Mouse (Mus musculus): ENCODE results near the gene Slc16a4. TPM values are rescaled to one million over a fixed set of nuclear protein-coding genes. Genes with fewer than 3 reads are reported as not detected.
A peak's percentile ranks its signal among the peaks of the same experiment; 100 is the strongest.

Gene Slc16a4
- total and polyA plus RNA-seq, 3 experiments, result 0.04 to 0.65 TPM; not detected in 1

GRCm38 (mm10) chr3:107276626-107277025 lies 14.4 kb upstream of the Slc16a4 start (continued):
- TF ChIP-seq MAFK (IDR thresholded peaks at IDR 0.05; ENCODE audit: borderline replicate concordance, low read depth, low read length), result no peak

- DNase-seq (ENCODE audit: low read depth, low spot score), result peak; percentile 93
- peak within 1 kb of the TSS; percentile 63 for H3K9ac ChIP-seq (ENCODE audit: control insufficient read depth, low read depth, low read length, poor library complexity, severe bottlenecking)
- TF ChIP-seq CHD1 (IDR thresholded peaks at IDR 0.05; ENCODE audit: low read depth, low read length), result no peak
- TF ChIP-seq JUND (IDR thresholded peaks at IDR 0.05; ENCODE audit: low read depth, low read length), result no peak
- no peak for TF ChIP-seq MYC (IDR thresholded peaks at IDR 0.05; ENCODE audit: low read depth, low read length)
- TF ChIP-seq MEF2A (IDR thresholded peaks at IDR 0.05; ENCODE audit: extremely low read depth, insufficient replicate concordance, low read depth, low read length, poor library complexity, severe bottlenecking), result no peak
- no peak for TF ChIP-seq GATA1 (IDR thresholded peaks at IDR 0.05; ENCODE audit: low read depth, low read length)
- no peak for TF ChIP-seq ETS1 (IDR thresholded peaks at IDR 0.05; ENCODE audit: low read depth, low read length)
- TF ChIP-seq RCOR1 (IDR thresholded peaks at IDR 0.05; ENCODE audit: low read depth, low read length), result no peak
- TF ChIP-seq ZKSCAN1 (IDR thresholded peaks at IDR 0.05; ENCODE audit: low read depth, low read length), result no peak
- no peak for TF ChIP-seq CHD2 (IDR thresholded peaks at IDR 0.05; ENCODE audit: low read length)
- TF ChIP-seq EP300 (IDR thresholded peaks at IDR 0.05; ENCODE audit: low read depth in 1 of 2, low read length in 2 of 2), result no peak
- peak; percentile 95 for TF ChIP-seq SIN3A (IDR thresholded peaks at IDR 0.05; ENCODE audit: low read length)
- peak; percentile 71 to 85; a peak in 3 of 4 replicates for TF ChIP-seq USF2 (IDR thresholded peaks at IDR 0.05; ENCODE audit: borderline replicate concordance in 1 of 2, insufficient read depth in 1 of 2, low read depth in 1 of 2, low read length in 2 of 2)
- TF ChIP-seq NELFE (IDR thresholded peaks at IDR 0.05; ENCODE audit: low read depth, low read length), result peak; percentile 58
- TF ChIP-seq SMC3 (IDR thresholded peaks at IDR 0.05; ENCODE audit: low read depth, low read length), result no peak
- peak; percentile 59; the same call in 1 of the 2 replicates for TF ChIP-seq KAT2A (conservative IDR thresholded peaks at IDR 0.05; ENCODE audit: low read depth, low read length)
- TF ChIP-seq MXI1 (IDR thresholded peaks at IDR 0.05; ENCODE audit: low read depth, low read length), result peak; percentile 77
- TF ChIP-seq ZNF384 (IDR thresholded peaks at IDR 0.05; ENCODE audit: low read depth, low read length), result no peak
- TF ChIP-seq POLR2A (IDR thresholded peaks at IDR 0.05; ENCODE audit: control insufficient read depth in 1 of 2, insufficient read depth in 1 of 2, low read depth in 1 of 2, low read length in 2 of 2, poor library complexity in 1 of 2), result peak; percentile 59 to 69; a peak in 2 of 4 replicates
- TF ChIP-seq ZMIZ1 (IDR thresholded peaks at IDR 0.05; ENCODE audit: low read depth, low read length), result no peak
- peak; percentile 98 for TF ChIP-seq USF1 (IDR thresholded peaks at IDR 0.05; ENCODE audit: low read depth, low read length)
- TF ChIP-seq ELF1 (IDR thresholded peaks at IDR 0.05; ENCODE audit: low read depth, low read length), result peak; percentile 96
- no peak for TF ChIP-seq CTCF (IDR thresholded peaks at IDR 0.05 in 2 of 3, conservative IDR thresholded peaks at IDR 0.05 in 1 of 3; ENCODE audit: control insufficient read depth in 1 of 3, insufficient read depth in 1 of 3, low read depth in 2 of 3, low read length in 3 of 3, poor library complexity in 1 of 3, severe bottlenecking in 1 of 3)
- no peak for TF ChIP-seq UBTF (IDR thresholded peaks at IDR 0.05; ENCODE audit: borderline replicate concordance, insufficient read depth, low read depth, low read length)
- TF ChIP-seq TBP (IDR thresholded peaks at IDR 0.05; ENCODE audit: low read depth, low read length), result peak; percentile 62; the same call in 1 of the 2 replicates
- TF ChIP-seq MYB (IDR thresholded peaks at IDR 0.05; ENCODE audit: low read depth, low read length), result no peak
- TF ChIP-seq MAX (IDR thresholded peaks at IDR 0.05; ENCODE audit: low read length), result peak; percentile 79
- TF ChIP-seq E2F4 (IDR thresholded peaks at IDR 0.05; ENCODE audit: borderline replicate concordance, low read depth, low read length), result no peak; the same call in 1 of the 2 replicates
- TF ChIP-seq MAZ (IDR thresholded peaks at IDR 0.05; ENCODE audit: low read depth, low read length), result no peak
- TF ChIP-seq POLR2AphosphoS5 (IDR thresholded peaks at IDR 0.05; ENCODE audit: borderline replicate concordance, low read depth, low read length), result no peak
- no peak for TF ChIP-seq GABPA (IDR thresholded peaks at IDR 0.05; ENCODE audit: low read depth, low read length)
- TF ChIP-seq BHLHE40 (IDR thresholded peaks at IDR 0.05; ENCODE audit: borderline replicate concordance, low read depth, low read length), result peak; percentile 81
- TF ChIP-seq TCF12 (IDR thresholded peaks at IDR 0.05; ENCODE audit: low read depth, low read length), result no peak
Observed at GRCm38 (mm10) chr3:107278479-107279269, 12.4 kb upstream of the Slc16a4 start, which contains the start of gene Lamtor5. Lamtor5 (plus strand) TSS chr3:107278858.

More at GRCm38 (mm10) chr3:107278479-107279269, 12.4 kb upstream of the Slc16a4 start, which contains the start of gene Lamtor5:
- Histone ChIP-seq H3K27me3 (ENCODE audit: control insufficient read depth in 1 of 2, insufficient read depth in 2 of 2, low read length in 2 of 2) (no peaks in the 10 kb centered on the region), H3K79me2 (ENCODE audit: control insufficient read depth, insufficient read depth, low read length, poor library complexity) (peaks cover 10% of the 10 kb centered on the region), H3K4me3 (ENCODE audit: control insufficient read depth in 1 of 2, insufficient read depth in 1 of 2, low read depth in 2 of 2, low read length in 2 of 2) (peak within 1 kb of the TSS; percentile 66 to 68), H3K9me3 (replicated peaks; ENCODE audit: insufficient read depth, low read length) (no peaks in the 10 kb centered on the region), H3K4me1 (ENCODE audit: control insufficient read depth in 1 of 2, insufficient read depth in 2 of 2, low read length in 2 of 2) (peaks cover 0 to 4% of the 10 kb centered on the region in 2 experiments; a peak in 2 of 4 replicates), H3K36me3 (ENCODE audit: control insufficient read depth in 1 of 2, insufficient read depth in 2 of 2, low read length in 2 of 2) (peaks cover 0 to 6% of the 10 kb centered on the region in 2 experiments; a peak in 2 of 4 replicates), H3K27ac (ENCODE audit: control insufficient read depth, low read depth, low read length) (no peak within 1 kb of the TSS)

Data from MEL (cell line).